In the genomic region with DNA sequence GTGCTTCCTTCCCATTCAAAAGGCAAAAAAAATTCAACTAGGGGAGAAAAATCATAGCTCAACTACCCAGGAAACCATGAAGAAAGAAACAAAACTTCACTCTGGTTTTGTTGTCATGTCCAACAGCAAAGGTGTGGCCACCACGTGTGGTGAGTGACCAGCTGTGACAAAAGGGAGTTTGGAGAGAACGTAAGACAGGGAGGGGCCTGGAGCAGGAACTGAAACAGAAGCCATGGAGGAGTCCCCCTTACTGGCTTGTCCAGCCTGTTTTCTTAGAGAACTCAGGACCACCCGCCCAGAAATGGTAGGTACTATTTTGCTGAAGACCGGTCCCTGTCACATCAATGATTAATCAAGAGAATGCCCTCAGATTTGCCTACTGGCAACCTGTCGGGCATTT, we compare ENCODE assay signal across 19 mouse cellular contexts.
DNase-seq lines count a peak whose midpoint lies in the region; ATAC-seq lines count a peak whose summit lies in the region.
"Had no signal": no experiment of that assay in that cellular context is flagged by ENCODE, and none has a peak within 500 bp of the region (broad histone marks: within the 10 kb centered on the region; RNA-seq: fewer than 3 reads in every experiment).

No protein-coding gene starts in this region.

- DNase-seq in ovary, postnatal 14 days (ENCODE audit: low spot score): no peak
- DNase-seq in spleen, postnatal 10 days (ENCODE audit: low spot score in 2 of 2): no peak
- no peak for DNase-seq in urinary bladder, postnatal 14 days (ENCODE audit: low spot score)
- DNase-seq: adrenal gland, adult 2 months; adrenal gland, adult 8-10 months; adrenal gland, postnatal 10 days; adrenal gland, postnatal 14 days; adrenal gland, postnatal 25 days; adrenal gland, postnatal 36 days; B cell, adult 2 months; cerebellum, adult 11 months; cerebellum, adult 11-12 months; cerebellum, adult 18-20 months had no signal

- ATAC-seq in common myeloid progenitor, adult 5-6 weeks (replicated peaks; ENCODE audit: low read depth, poor library complexity, severe bottlenecking): peak; percentile 59
- peak; percentile 85 for ATAC-seq in granulocyte monocyte progenitor cell, adult 5-6 weeks (replicated peaks; ENCODE audit: poor library complexity, severe bottlenecking)
- peak; percentile 77 for ATAC-seq in megakaryocyte progenitor cell, adult 5-6 weeks (replicated peaks; ENCODE audit: poor library complexity)
- ATAC-seq: activated CD4-positive, CD25-positive, alpha-beta regulatory T cell, adult 4 months; CD4-positive, CD25-positive, alpha-beta regulatory T cell, adult 4 months; Patski had no signal
